Mouse (Mus musculus): ENCODE measurements at regions not wholly inside any gene's neighbourhood (a gene's known extent, or its start where the extent isn't known, plus 50 kb on each side); places are given as distances from the start of the nearest gene placed in this dataset.

DNA sequence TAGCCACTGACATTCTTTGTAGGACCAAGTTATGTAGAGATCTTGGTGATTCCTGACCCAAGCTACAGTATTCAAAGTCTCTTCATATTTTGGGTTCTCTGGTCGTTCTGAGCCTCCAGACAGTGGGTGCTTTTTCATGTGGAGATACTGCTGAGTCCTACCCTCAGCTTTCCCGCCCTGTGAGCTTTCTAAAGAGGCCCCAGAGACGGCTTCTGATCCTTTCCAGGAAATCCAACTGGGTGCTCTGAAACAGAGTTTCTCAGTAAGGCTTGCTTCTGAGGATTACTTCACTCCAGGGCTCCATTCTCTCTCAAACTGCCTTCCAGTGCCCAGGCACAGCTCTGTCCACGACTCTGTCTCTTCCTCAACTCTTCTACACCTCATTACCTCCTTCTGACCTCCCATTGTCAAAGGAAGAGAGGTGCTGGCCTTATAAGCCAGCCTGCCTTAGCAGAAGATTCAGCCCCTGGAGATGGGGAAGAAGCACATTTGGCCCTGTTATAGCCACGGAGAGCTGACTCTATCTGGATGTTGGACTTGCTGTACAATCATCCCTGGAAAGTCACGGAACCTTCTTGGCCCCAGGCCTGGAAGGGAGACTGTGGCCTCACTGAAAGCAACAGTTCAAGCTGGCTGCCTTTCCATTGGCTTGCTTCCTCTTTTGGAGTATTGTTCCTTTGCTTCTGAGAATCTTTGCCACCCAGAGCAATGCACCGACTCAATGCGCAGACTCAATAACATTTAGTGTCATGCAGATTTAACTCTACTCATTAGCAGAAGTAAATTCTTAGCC lies 1306.9 kb upstream of the A1bg start:
- DNase-seq, result peak; percentile 23 to 69

DNA sequence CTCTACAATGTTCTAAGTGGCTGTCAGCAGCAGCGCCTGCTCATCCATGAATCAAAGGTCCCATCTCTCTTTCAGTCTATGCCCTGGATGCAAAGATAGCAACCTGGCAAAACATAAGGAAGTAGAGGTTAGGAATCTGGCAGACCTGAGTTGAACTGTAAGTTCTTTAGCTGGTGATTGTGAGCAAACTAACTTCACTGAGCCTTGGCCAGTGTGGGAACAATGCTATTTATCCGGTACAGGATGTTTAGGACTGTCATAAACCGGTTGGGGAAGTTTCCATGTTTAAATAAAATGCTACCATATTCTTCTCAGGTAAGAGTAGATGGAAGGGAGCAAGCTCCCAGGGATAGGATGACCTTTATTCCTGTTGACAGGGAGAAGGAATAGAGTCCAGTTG lies 1306.2 kb upstream of the A1bg start:
- no peak for DNase-seq

DNA sequence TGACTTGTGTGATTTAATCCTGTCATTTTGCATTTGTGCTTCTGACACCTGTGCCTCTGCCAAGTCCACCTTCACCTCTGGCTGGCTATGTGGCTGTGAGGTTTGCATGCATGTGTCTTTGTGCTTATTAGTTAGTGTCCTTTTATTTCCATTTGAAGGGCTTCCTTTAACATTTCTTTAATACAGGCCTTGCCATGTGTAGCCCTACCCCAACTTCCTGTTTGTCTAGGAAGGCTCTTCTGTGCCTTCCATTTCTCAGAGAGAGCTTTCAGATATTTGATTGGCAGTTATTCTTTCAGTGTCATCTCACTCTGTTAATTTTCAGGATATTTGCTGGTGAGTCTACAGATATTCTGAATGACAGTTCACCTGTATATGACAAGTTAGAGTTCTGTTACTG lies 1302.0 kb upstream of the A1bg start:
- DNase-seq, result no peak

DNA sequence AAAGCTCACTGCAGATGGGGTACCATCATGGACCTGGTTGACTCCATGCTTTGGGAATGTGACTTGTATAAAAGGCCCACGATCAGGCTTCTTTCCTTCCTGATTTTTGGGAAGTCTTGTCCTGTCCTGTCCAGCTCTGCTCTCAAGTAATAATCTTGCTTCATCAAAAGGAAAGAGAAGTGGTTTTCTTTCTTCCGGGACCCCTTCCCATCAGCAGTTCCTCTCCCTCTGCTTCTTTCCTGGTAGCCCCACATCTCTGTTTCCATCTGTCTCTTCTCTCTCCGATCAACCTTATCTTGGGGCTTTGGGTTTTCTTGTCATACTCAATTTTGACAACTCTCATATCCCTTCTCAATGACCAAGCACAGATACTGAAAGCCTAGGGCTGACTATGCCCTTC lies 1301.4 kb upstream of the A1bg start:
- DNase-seq, result no peak

DNA sequence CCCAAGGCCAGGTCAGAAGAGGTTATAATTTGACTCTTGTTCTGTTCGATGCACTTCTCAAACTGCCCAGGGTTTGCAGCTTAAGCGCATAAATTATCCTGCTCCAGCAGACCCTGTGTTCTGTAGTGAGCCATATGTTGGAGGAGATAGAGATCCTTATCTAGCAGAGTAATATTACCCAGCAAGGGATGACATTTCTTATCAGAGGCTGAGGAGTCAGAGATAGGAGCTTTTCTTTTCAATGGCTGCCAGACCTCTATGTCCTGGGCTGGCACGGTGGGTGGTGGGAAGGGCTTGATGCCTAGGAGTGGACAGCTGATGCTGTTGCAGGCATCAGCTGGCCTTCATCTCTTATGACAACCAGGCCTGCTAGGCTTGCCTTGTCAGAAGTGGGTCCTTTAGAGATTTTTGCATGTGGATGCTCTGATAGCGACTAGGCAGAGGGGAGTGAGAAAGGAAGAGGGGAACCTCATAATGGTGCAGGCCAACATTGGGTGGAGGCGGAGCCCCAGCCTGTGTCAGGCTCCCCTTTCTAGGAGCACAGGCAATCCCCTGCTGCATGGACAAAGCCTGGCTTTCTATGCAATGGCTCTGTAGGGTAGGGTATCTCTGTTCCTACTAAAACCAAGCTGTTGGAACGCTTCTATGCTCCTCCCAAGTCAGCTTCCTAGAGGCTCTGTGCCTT lies 1300.5 kb upstream of the A1bg start:
- DNase-seq, result no peak

DNA sequence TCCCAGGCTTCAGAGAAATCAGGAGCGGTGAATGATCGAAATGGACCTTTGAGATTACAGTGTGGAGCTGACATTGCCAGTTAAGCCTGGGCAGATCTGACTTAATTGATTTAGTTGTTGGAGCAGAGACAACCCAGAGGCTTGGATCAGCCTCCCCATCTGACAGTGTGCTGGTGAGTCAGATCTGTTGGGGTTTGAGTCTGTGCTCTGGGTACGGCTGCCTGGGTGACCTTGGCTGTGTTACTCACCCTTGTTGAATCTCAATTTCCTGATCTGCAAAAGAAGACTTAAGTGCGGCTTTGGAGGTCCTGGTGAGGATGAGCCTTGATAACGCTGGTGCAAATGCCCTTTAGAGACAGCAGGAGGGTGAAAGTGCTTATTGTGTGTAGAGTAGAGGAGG lies 1299.9 kb upstream of the A1bg start:
- no peak for DNase-seq

DNA sequence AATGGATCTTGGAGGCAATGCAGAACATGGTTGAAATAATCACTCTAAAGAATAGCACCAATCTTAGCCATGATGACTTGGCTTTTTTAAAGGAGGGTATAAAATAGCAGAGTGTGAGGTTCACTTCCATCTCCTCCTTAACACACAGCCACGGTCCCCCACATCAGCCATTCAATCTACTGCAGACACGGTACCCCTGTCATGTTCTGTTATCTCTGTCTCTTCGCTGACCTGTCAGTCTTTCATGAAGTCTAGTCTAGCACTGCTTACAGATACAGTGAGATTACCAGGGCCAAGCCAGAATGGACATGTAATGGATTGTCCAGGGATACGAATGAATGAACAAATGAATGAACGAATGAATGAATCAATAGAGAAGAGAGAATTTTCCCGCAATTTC lies 1299.4 kb upstream of the A1bg start:
- DNase-seq, result no peak

DNA sequence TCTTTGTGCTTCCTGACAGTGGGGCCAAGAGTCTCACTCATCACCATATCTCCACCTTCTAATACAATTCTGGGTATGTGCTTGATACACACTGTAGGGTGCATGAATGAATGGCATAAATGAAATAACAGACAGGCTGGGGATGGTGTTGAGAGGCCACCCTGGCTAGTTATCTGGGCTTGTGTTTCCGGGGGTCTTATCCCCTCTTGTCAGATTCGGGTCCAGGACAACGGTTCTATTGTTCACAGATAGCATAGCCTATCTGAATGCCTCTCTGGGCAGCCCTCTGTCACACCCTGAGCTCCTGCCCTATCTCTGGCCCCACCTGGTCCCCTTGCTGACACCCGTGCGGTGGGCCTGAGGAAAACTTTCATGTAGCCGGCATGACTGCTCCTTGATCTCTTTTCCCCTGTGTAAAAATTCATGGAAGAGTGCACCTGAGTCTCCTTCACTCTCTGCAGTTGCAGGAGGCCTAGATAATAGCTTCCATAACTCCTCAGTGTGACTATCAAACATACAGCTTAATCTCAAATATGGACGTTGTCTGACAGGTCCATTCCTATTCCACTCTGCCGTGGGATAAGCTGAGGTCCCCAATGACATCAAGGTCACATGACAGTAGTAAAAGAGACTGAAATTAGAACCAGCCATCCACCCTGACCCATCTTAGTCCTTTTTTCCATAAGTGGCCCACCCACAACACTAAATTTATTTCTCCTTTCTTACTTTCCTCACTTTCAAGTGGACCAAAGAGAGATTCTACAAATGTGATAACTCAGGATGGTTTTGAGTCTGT lies 1298.4 kb upstream of the A1bg start:
- no peak for DNase-seq

DNA sequence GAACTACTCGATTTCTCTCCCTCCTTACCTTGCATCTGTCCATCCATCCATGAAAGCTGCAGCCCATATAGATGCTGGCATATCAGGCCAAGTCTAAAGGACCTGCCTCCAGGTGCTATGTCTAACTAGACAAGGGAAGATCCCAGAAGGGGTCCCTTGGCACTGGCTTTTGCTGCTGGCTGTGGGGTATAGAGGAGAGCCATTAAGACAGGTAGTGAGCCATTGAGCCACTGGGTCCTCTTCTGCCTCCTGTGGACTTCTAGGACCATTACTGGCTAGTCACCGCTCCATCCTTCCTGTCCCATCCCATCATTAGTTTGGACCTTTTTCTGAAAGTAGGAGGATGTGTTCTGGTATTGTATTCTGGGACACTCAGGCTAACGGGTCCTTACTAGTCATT lies 1297.8 kb upstream of the A1bg start:
- no peak for DNase-seq

DNA sequence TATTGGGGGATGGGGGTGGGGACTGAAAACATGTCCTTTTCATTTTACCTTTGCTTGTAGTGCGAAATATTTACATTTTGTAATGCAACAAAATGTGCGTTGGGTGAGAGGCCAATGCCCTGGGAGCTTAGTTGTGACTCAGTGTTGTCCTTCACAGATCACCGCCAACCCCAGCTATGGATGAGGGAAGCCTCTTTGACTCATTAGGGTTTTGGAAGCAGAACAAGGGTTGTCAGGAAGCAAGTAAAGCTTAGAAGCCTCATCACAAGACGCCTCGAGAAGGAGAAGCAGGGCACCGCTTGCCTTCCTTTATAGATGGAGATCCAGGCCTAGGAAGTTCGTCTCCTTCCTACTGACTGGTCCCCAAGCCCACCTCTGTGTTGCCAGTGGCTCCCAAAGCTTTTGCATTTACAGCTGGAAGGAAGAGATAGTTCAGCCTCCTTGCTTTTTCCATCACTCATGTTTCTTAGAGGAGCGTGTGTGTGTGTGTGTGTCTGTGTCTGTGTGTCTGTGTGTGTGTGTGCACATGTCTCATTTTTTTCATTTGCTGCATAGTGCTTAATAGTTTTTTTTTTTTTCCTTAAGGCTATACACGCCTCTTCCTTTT lies 1297.2 kb upstream of the A1bg start:
- no peak for DNase-seq

DNA sequence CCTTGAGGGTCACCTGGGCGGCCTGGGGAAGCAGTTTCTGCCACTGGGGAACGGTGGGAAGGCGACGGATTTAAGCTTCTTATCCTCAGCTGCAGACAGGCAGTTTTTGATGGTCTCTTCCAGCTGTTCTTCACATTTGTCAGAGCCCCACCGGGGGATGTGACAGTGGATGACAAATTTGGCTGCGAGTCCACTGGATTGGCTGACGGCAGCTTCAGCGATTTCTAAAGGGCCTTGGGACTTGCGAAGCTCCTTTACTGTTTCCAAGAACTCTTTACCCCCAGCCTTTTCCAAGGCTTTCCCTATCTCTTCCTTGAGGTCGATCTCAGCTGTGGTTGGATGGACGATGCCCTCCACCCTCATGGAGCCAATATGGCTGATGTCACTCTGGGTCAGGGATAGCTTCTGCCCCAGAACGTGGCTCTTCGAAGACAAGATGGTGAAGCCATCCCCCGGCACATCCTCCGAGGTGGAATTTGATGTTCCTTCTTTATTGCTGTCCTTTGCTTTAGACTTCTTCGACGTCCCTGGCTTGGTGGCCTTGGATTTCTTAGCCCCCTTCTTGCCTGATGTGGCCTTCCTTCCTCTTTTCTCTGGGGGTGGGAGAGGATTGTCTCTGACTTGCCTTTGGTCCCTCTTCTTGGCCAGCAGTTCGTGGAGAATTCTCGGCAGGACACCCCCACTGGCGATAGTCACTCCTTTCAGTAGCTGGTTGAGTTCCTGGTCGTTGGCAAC lies 1295.7 kb upstream of the A1bg start:
- no peak for DNase-seq

DNA sequence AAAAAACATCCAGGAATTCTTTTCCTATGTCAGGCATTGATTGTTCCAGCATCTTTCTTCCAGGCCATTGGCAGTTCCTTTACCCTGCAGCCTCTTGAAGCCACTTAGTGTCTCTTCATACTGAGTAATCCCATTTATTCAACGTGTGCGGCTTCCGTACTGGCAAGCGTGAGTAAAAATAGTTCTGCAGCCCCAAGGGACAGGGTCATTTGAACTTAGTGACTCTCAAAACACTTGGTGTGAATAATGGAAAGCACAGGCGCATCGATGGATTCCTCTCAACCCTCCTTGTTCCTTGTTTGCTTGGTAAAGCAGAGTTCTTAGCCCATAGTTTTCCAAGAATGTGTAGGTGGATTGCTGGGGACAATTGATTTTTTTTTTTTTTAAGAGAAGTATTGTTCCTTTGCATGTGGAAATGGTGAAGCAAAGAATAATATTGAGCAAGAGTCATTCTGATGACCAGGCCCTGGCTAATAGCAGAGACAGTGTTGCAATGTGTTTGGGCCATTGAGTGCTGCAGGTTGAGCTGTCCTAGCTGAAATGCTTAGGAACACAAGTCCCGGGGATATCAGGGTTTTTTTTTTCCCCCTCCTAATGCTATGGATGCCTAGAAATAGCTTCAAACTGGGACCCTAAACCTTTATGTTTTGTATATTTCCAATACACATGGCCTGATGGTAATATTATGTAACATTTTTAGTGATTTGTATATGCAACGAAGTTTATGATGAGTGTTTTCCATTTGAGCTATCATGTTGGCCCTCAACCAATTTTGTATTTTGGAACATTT lies 1294.1 kb upstream of the A1bg start:
- DNase-seq, result no peak

DNA sequence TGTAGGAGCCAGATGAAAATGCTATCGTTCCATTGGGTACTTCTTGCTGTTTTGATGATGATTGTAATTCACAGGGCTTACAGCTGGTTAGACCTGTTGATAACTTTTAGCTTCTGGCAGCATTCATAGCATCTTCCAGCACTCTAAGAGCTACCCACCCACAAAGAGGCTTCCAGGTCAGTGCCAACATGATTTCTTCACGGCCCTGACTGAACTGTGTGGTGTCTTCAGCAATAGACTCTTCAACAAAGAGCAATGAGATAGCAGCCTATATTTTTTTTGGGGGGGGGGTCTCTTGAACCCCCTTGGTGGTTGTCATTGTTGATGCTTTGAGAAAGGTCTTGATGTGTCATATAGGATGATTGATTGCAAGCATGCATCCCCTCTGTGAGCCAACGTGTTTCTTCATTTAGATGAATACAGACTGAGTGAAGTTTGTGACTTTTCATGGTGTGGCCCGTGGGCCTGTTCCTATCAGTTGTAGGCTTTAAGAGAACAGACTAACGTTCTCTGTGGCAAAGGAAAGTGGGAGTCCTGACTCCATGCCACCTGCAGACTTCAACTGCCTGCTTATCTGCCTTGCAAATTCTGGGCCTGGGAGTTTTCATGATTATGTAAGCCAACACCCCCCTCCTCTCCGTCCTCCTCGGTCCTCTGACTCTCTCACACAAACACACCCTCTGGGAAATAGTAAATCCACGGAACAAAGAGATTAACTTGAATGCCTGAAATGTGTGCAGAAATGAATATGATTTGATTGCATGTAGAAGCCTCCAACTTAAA lies 1293.0 kb upstream of the A1bg start:
- no peak for DNase-seq

DNA sequence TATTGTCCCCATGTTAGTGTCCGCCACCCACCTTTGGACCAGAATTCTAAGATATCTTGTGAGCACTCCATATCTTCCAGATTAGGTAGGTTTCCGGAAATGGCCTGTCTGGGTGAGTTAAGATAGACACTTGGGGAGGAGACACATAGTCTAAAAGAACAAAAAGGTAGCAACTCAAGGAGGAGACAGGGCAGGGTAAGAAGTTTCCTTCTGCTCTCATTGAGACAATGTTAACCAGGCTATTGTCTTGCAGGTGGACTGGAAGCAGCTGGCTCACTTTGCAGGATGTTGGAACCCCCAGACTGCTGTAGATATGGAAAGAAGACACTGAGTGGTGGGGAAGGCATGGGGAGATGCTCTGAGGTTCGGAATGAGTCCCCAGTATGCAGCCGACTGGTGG lies 1291.5 kb upstream of the A1bg start:
- DNase-seq, result no peak

DNA sequence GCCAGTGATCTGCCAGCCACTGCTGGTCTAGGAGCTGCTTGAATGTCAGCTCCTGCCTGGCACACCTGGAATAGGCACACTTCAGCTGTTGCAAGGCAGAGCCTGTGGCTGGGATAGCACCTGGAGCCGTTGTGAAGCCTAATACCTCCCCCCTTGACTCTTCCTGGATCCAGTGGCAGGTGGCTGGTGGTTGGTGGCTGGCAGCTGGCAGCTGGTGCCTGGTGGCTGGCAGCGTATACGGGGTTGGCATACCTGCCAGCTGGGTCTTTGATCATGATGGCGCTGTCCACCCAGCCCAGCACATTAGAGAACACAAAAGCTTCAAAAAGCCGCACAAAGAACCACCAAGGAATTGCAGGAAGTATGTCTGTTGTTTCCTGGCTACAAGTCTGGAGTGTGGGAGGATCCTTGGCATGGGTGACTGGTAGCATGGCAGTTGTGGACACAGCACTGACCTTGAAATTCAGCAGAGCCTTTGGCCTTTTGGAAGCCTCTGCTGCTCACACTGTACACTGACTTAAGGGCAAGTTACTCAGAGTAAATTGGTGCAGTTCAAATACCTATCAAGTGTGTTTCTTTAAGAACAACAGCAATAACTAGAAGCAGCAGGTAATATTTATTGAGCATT lies 1289.6 kb upstream of the A1bg start:
- DNase-seq, result peak; percentile 30 to 49

DNA sequence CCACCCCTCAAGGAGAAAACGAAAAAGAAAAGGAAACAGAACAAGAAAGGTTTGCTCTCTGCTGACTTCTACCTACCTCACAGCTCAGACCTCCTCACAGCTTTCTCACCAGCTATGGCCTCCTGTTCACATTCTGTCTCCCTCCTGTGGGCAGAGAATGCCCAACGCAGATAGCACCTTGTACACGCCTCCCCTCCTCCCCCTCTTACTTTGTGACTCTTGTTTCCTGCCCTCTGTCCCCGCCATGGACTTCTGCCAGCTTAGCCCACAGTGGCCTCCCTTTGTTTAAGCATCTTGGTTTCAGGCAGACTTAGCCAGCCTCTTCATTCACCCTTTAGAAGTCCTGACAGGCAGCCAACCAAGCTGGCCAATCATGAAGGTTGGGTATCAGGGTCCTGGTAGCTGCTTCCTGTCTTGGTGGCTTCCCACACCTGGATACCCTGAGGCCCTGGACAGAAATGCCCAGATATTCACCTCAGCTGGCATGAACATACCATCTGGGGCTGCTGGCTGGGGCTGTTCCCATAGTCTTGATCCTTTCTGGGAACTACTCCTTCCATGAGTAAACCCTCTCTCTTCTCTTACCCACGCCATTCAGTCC lies 1287.2 kb upstream of the A1bg start:
- DNase-seq, result peak in 1 of 2 experiments; percentile 29

DNA sequence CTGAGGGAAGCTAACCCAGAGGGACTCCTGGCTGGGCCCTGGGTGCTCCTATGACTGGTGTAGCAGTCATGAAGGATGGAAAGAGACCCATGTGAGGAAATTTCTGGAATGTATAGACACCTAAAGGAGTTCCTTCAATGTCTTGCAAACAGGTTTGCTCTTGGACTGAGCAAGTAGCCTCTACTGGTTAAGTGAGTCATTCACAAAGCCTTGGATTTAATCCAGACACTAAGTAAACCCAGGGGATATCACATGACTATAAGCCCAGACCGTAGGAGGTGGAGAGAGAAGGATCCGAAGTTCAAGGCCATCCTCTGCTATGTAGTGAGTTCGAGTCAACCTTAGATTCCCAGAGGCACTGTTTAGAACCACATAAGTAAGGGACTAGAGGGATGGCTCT lies 1286.5 kb upstream of the A1bg start:
- DNase-seq, result no peak

DNA sequence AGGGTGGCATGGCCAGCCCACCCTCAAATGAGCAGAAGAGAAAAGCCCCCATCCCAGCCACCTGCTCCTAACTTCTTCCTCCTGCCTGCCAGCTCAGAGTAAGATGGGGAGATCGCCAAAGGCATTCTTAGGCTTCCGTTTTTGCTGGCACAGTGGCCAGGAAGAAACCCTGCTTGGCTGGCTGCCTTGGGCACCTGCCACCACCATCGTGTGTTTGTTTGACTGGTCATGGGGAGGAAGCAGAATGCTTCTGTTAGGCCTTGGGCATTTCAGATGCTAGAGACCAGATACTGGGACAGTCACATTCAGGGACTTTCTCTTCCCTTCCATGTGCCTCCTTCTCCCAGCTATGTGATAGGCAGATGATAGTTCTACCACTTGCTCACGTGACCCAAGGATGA lies 1283.7 kb upstream of the A1bg start:
- DNase-seq, result peak; percentile 65 to 81

DNA sequence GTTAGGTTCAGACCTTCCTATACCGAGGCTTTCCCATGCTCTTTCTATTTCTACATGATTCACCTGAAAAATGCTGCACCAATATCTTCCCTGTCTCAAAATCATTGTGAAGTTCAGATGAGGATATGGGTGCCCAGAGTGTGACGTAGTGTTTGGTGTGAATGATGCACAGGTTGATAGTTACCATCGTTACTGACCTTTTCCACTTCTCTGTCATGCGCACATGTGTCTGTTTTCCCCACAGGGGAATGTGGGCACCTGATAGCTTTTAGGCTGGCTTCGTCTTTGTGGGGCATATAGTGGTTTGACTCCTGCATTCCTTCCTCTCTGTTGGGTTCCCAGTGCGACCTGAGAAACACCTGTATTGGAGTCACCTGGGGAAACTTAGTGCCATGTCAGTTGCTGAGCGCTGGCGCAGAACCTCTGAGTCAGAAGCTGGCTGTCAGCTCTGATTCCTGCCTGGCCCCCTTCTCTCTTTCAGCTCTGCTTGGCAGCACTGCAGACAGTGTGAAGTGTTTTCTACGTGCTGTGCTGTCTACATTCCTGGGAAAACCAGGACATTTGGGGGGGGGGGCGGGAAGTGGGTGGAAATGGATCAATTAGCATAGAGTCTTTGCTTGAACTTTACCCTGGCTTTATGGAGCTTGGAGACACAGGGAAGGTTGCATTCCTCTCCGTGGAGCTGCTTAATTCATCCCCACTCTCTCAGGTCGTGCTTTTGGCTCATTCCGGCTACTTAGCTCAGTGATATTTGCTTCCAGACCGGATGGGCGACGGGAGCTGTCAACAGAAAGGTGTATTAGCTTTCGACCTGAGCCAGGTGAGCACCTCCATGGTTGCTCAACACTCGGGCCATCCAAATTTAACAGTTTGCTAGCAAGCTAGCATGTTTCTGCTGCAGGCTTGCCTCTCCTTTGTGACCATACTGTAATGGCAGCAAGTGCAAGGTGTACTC lies 1281.4 kb upstream of the A1bg start:
- peak; percentile 42 to 53 for DNase-seq
